Mouse (Mus musculus) testis, adult 2 months (tissue): Measurements from ENCODE around the gene Adra1b.

Experiments
- CTCF ChIP-seq: fragments of 200-500 bp; IDR thresholded peaks from 2 replicates; pipeline ENCODE4 v1.5.1; 2012; ENCODE audit warnings: low read depth, mild to moderate bottlenecking, inconsistent platforms, low read length, moderate library complexity; ENCODE audit not compliant: control insufficient read depth, insufficient read depth, insufficient replicate concordance
- POLR2A ChIP-seq: fragments of 200-500 bp; IDR thresholded peaks from 2 replicates; pipeline ENCODE4 v1.6.1; 2012; ENCODE audit warnings: low read depth, mild to moderate bottlenecking, inconsistent platforms, low read length, moderate library complexity; ENCODE audit not compliant: control insufficient read depth

- TF ChIP-seq CTCF (no peak), POLR2A (no peak)
These were observed 25.2 kb upstream of the Adra1b start for GRCm38 (mm10) chr11:43926163-43926562.
